Mouse (Mus musculus): Measurements from ENCODE around the gene Elp4. TPM values are rescaled to one million over a fixed set of nuclear protein-coding genes. Genes with fewer than 3 reads are reported as not detected.
A peak's percentile ranks its signal among the peaks of the same experiment; 100 is the strongest.

Gene Elp4
- polyA plus RNA-seq, 1 experiment = not detected

DNA sequence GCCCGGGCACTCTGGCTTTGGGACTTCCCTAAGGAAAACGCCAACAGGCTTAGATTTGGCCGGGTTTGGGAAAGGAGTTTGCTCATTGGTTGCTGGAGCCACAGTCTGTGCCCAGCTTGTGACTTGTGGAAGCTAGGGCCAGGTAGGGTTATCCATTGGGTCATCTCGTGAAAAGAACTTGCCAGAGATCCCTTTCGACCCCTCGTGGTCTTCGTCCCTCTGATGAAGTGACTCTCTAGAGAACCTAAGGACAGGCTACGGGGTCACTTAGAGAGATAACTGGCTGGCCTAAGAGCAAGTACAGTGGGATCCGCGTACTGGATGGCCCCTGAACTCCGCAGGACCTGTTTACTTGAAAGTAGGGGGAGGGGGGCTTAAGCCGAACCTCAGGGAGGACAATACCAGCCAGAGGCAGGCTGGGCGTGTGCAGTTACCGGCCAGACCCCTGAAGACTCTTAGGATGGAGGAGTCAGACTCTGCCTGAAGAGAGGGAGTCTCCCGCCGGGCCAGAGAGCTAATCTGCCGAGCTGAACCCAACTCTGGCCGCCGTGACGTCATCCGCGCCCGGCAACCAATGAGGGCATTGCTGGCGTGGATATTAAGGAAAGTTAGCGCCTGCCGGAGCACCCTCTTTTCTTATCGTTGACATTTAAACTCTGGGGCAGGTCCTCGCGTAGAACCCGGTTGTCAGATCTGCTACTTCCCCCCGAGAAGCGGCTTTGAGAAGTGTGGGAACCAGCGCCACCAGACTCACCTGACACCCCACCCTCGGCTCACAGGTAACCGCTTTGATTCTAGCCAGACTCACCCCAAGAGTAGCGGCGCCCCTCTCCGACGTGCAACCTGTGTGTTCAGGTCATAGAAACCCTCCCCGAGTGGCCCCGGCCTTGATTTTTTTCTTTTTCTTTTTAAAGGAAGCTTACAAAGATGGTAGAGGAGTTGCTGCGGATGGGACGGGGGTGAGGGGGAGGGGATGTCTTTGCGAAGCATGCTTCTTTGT is 235.8 kb downstream of the Elp4 start, which contains the start of gene Pax6:
Pax6 (plus strand) TSS at position 630 of the 1,000 bp plus-strand sequence.
- peak within 1 kb of the TSS; percentile 40 for H3K4me3 ChIP-seq (ENCODE audit: insufficient read depth, low read depth, low read length)
- H3K4me1 ChIP-seq (ENCODE audit: control insufficient read depth, insufficient read depth, low read length) = peaks cover 25% of the 10 kb centered on the region
- TF ChIP-seq CTCF (IDR thresholded peaks at IDR 0.05; ENCODE audit: insufficient read depth, low read depth, low read length) = no peak
- no peak for TF ChIP-seq POLR2A (IDR thresholded peaks at IDR 0.05; ENCODE audit: insufficient read depth, low read depth, low read length)
- H3K27ac ChIP-seq (ENCODE audit: insufficient read depth, low read depth, low read length) = 0 out of 2 replicates have a peak within 1 kb of the TSS, but pooled peaks have one; percentile 7
- WGBS = 8% methylated on average over 44 of the region's 44 CpGs

DNA sequence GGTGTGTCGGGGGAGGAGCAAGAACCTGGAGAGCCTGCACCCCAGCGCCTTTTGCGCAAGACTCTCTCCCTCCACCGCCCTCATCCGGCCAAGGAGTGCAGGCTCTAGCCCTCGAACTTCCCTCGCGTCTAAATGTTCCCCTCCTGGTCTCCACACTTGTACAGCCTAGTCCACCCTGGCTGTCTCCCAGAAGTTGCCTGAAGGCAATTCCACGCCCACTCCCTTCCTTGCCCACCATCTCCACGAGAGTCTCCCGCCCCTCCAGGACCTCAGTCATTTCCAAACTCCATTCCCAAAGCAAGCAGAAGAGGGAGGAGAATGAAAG is 236.8 kb downstream of the Elp4 start:
- H3K4me3 ChIP-seq (ENCODE audit: insufficient read depth, low read depth, low read length) = no peak overlapping the region
- peaks cover 25% of the 10 kb centered on the region for H3K4me1 ChIP-seq (ENCODE audit: control insufficient read depth, insufficient read depth, low read length)
- WGBS = 25% methylated on average over 11 of the region's 11 CpGs
- TF ChIP-seq CTCF (IDR thresholded peaks at IDR 0.05; ENCODE audit: insufficient read depth, low read depth, low read length) (no peak), POLR2A (IDR thresholded peaks at IDR 0.05; ENCODE audit: insufficient read depth, low read depth, low read length) (no peak)
- no peak overlapping the region for H3K27ac ChIP-seq (ENCODE audit: insufficient read depth, low read depth, low read length)

GRCm38 (mm10) chr2:105666763-105667625 is 237.4 kb downstream of the Elp4 start:
- no peak overlapping the region for H3K27ac ChIP-seq (ENCODE audit: insufficient read depth, low read depth, low read length)
- peaks cover 25% of the 10 kb centered on the region for H3K4me1 ChIP-seq (ENCODE audit: control insufficient read depth, insufficient read depth, low read length)
- no peak overlapping the region for H3K4me3 ChIP-seq (ENCODE audit: insufficient read depth, low read depth, low read length)
- TF ChIP-seq POLR2A (IDR thresholded peaks at IDR 0.05; ENCODE audit: insufficient read depth, low read depth, low read length) (no peak), CTCF (IDR thresholded peaks at IDR 0.05; ENCODE audit: insufficient read depth, low read depth, low read length) (no peak)
- WGBS = 48% methylated on average over 41 of the region's 41 CpGs

DNA sequence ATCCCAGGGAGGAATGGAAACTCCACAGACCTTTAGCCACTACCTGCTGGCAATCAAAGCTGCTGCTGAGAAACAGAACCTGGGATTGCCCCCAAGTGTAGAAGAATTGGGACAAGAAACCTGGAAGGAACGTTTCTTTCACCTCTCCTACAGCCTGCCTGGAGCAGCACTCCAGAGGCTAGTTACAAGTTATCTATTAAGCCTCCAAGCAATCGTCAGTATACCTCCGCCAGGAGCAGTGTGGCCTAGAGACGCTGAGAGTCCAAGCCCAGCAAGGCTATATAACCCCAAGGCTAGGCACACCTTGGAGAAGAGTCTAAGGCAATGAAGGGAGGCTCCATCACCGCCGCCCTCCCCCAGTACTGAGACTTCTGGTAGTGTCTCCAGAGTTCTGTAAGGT is 238.0 kb downstream of the Elp4 start:
- WGBS = 61% methylated on average over 6 of the region's 6 CpGs
- no peak for TF ChIP-seq CTCF (IDR thresholded peaks at IDR 0.05; ENCODE audit: insufficient read depth, low read depth, low read length)
- TF ChIP-seq POLR2A (IDR thresholded peaks at IDR 0.05; ENCODE audit: insufficient read depth, low read depth, low read length) = no peak
- H3K4me3 ChIP-seq (ENCODE audit: insufficient read depth, low read depth, low read length) = no peak overlapping the region

GRCm38 (mm10) chr2:105665491-105666250 is 238.7 kb downstream of the Elp4 start:
- Histone ChIP-seq H3K4me1 (ENCODE audit: control insufficient read depth, insufficient read depth, low read length) (peaks cover 28% of the 10 kb centered on the region), H3K4me3 (ENCODE audit: insufficient read depth, low read depth, low read length) (no peak overlapping the region), H3K27ac (ENCODE audit: insufficient read depth, low read depth, low read length) (no peak overlapping the region)
- TF ChIP-seq POLR2A (IDR thresholded peaks at IDR 0.05; ENCODE audit: insufficient read depth, low read depth, low read length) = no peak
- no peak for TF ChIP-seq CTCF (IDR thresholded peaks at IDR 0.05; ENCODE audit: insufficient read depth, low read depth, low read length)
- WGBS = 68% methylated on average over 5 of the region's 5 CpGs

More for the DNA sequence above, 238.0 kb downstream of the Elp4 start:
- Histone ChIP-seq H3K4me1 (ENCODE audit: control insufficient read depth, insufficient read depth, low read length) (peaks cover 25% of the 10 kb centered on the region), H3K27ac (ENCODE audit: insufficient read depth, low read depth, low read length) (no peak overlapping the region)

DNA sequence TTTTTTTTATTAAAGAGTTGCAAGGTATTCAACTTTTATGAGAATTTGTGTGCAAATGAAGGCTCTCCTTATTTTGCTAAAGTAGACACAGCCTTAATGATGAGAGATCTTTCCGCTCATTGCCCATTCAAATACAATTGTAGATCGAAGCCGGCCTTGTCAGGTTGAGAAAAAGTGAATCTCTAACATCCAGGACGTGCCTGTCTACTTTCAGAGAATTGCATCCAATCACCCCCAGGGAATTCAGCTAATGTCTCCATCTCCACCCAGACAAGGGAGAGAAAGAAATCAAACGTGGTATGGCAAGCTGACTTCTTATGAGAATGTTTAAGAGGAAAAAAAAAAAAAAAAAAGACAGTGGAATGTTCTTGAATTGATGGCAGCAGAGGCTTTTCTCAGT is 239.4 kb downstream of the Elp4 start:
- 61% methylated on average over 5 of the region's 5 CpGs for WGBS
- no peak overlapping the region for H3K27ac ChIP-seq (ENCODE audit: insufficient read depth, low read depth, low read length)
- no peak overlapping the region for H3K4me3 ChIP-seq (ENCODE audit: insufficient read depth, low read depth, low read length)
- TF ChIP-seq CTCF (IDR thresholded peaks at IDR 0.05; ENCODE audit: insufficient read depth, low read depth, low read length) (no peak), POLR2A (IDR thresholded peaks at IDR 0.05; ENCODE audit: insufficient read depth, low read depth, low read length) (no peak)
- peaks cover 31% of the 10 kb centered on the region for H3K4me1 ChIP-seq (ENCODE audit: control insufficient read depth, insufficient read depth, low read length)

DNA sequence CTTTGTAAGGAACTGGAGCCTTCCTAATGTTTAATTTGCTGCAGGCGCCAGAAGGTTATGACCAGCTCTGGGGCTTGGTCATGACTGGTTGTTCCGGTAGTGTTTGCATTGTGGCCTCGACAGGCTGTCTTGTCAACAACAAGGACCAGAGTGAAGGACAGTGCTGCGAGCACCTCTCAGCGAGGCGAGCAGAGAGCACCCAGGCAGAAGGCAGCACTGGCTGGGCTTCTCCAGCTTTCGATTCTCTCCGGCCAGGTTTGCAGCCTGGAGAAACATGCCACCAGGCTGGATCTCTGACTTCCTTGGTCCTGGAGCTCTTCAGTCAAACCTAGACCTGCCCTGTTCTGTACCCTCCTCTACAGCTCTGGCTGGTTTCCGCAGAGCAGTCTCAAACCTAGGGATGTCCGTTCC is 241.3 kb downstream of the Elp4 start:
- Histone ChIP-seq H3K4me1 (ENCODE audit: control insufficient read depth, insufficient read depth, low read length) (peaks cover 19% of the 10 kb centered on the region), H3K4me3 (ENCODE audit: insufficient read depth, low read depth, low read length) (no peak overlapping the region), H3K27ac (ENCODE audit: insufficient read depth, low read depth, low read length) (no peak overlapping the region)
- no peak for TF ChIP-seq CTCF (IDR thresholded peaks at IDR 0.05; ENCODE audit: insufficient read depth, low read depth, low read length)
- TF ChIP-seq POLR2A (IDR thresholded peaks at IDR 0.05; ENCODE audit: insufficient read depth, low read depth, low read length) = no peak
- WGBS = 63% methylated on average over 10 of the region's 10 CpGs

GRCm38 (mm10) chr2:105662606-105663005 is 241.8 kb downstream of the Elp4 start:
- 49% methylated on average over 7 of the region's 7 CpGs for WGBS
- H3K4me1 ChIP-seq (ENCODE audit: control insufficient read depth, insufficient read depth, low read length) = peaks cover 19% of the 10 kb centered on the region
- no peak overlapping the region for H3K4me3 ChIP-seq (ENCODE audit: insufficient read depth, low read depth, low read length)
- no peak for TF ChIP-seq CTCF (IDR thresholded peaks at IDR 0.05; ENCODE audit: insufficient read depth, low read depth, low read length)
- no peak for TF ChIP-seq POLR2A (IDR thresholded peaks at IDR 0.05; ENCODE audit: insufficient read depth, low read depth, low read length)
- no peak overlapping the region for H3K27ac ChIP-seq (ENCODE audit: insufficient read depth, low read depth, low read length)
